Mouse (Mus musculus): ENCODE results near the gene Foxn4.

GRCm38 (mm10) chr5:114238924-114239323, 34.7 kb downstream of the Foxn4 start:
- TF ChIP-seq POLR2A (IDR thresholded peaks at IDR 0.05; ENCODE audit: low read depth, low read length) (no peak), CTCF (IDR thresholded peaks at IDR 0.05; ENCODE audit: borderline replicate concordance, insufficient read depth, low read length) (no peak)
